19 mouse cellular contexts compared by ENCODE assay signal in genomic region chr6:138388168-138388936, GRCm38 (mm10).
DNase-seq lines count a peak whose midpoint lies in the region; ATAC-seq and TF ChIP-seq lines count a peak whose summit lies in the region.
"Had no signal": no experiment of that assay in that cellular context is flagged by ENCODE, and none has a peak within 500 bp of the region (broad histone marks: within the 10 kb centered on the region; RNA-seq: fewer than 3 reads in every experiment).

No protein-coding gene starts in this region.

- peaks cover 7% of the 10 kb centered on the region for H3K4me1 ChIP-seq in hindbrain, embryonic 13.5 days (replicated peaks)
- peaks cover 15% of the 10 kb centered on the region; the same call in 1 of the 2 replicates for H3K4me1 ChIP-seq in midbrain, embryonic 12.5 days
- 0 out of 2 replicates have a peak, but pooled peaks cover 2% of the 10 kb centered on the region for H3K4me1 ChIP-seq in neural tube, embryonic 15.5 days
- H3K4me1 ChIP-seq: intestine, embryonic 15.5 days; liver, embryonic 12.5 days; lung, embryonic 15.5 days had no signal

- 60% methylated on average over 18 of the region's 18 CpGs for WGBS in hindbrain, embryonic 13.5 days
- WGBS in midbrain, embryonic 12.5 days: 26% methylated on average over 18 of the region's 18 CpGs
- 52% methylated on average over 18 of the region's 18 CpGs for WGBS in neural tube, embryonic 15.5 days

- no peaks in the 10 kb centered on the region for H3K36me3 ChIP-seq in hindbrain, embryonic 13.5 days
- H3K36me3 ChIP-seq in midbrain, embryonic 12.5 days: no peaks in the 10 kb centered on the region
- no peaks in the 10 kb centered on the region for H3K36me3 ChIP-seq in neural tube, embryonic 15.5 days
- H3K36me3 ChIP-seq: intestine, embryonic 15.5 days; liver, embryonic 12.5 days; lung, embryonic 15.5 days had no signal

- H3K9me3 ChIP-seq in hindbrain, embryonic 13.5 days: no peaks in the 10 kb centered on the region
- H3K9me3 ChIP-seq in midbrain, embryonic 12.5 days: no peaks in the 10 kb centered on the region
- H3K9me3 ChIP-seq in neural tube, embryonic 15.5 days (replicated peaks): no peaks in the 10 kb centered on the region
- H3K9me3 ChIP-seq: intestine, embryonic 15.5 days; lung, embryonic 15.5 days had no signal

- DNase-seq in layer of hippocampus, adult 2 months (ENCODE audit: low spot score in 2 of 2): no peak
- no peak for DNase-seq in layer of hippocampus, adult 9-10 months (ENCODE audit: low spot score)
- DNase-seq in frontal cortex, postnatal 25 days (ENCODE audit: low spot score in 2 of 2): no peak
- DNase-seq in cerebellum, adult 18-20 months: no peak
- DNase-seq: adrenal gland, adult 2 months; cerebellum, postnatal 25 days; gastrocnemius, postnatal 14 days; heart, postnatal 14 days; thymus, postnatal 4 days had no signal

- H3K27me3 ChIP-seq in hindbrain, embryonic 13.5 days: no peaks in the 10 kb centered on the region
- H3K27me3 ChIP-seq in midbrain, embryonic 12.5 days: no peaks in the 10 kb centered on the region
- H3K27me3 ChIP-seq in neural tube, embryonic 15.5 days (replicated peaks): no peaks in the 10 kb centered on the region
- H3K27me3 ChIP-seq: intestine, embryonic 15.5 days; liver, embryonic 12.5 days; lung, embryonic 15.5 days had no signal

- TF ChIP-seq CTCF in layer of hippocampus, adult 2 months (conservative IDR thresholded peaks at IDR 0.05): no peak

- H3K9ac ChIP-seq in hindbrain, embryonic 13.5 days: no peak overlapping the region
- H3K9ac ChIP-seq in midbrain, embryonic 12.5 days (replicated peaks): no peak overlapping the region
- H3K9ac ChIP-seq in neural tube, embryonic 15.5 days (replicated peaks): no peak overlapping the region
- H3K9ac ChIP-seq: intestine, embryonic 15.5 days; liver, embryonic 12.5 days; lung, embryonic 15.5 days had no signal

- ATAC-seq in hindbrain, embryonic 13.5 days (ENCODE audit: low FRiP score): peak; percentile 72; the same call in 1 of the 2 replicates
- peak; percentile 81 for ATAC-seq in midbrain, embryonic 12.5 days (ENCODE audit: low FRiP score, low read depth)
- peak; percentile 38; the same call in 1 of the 2 replicates for ATAC-seq in neural tube, embryonic 15.5 days (ENCODE audit: low FRiP score)
- no peak for ATAC-seq in cerebellum, adult (ENCODE audit: insufficient number of reproducible peaks, low FRiP score, low TSS enrichment)
- ATAC-seq: CD4-positive, CD25-positive, alpha-beta regulatory T cell, adult 4 months; intestine, embryonic 15.5 days; liver, embryonic 12.5 days had no signal

- H3K27ac ChIP-seq in layer of hippocampus, adult 2 months: 0 out of 2 replicates have a peak overlapping the region, but pooled peaks have one; percentile 18
- no peak overlapping the region for H3K27ac ChIP-seq in hindbrain, embryonic 13.5 days
- H3K27ac ChIP-seq in midbrain, embryonic 12.5 days (replicated peaks): 0 out of 2 replicates have a peak overlapping the region, but pooled peaks have one; percentile 1
- H3K27ac ChIP-seq in neural tube, embryonic 15.5 days (replicated peaks): no peak overlapping the region
- H3K27ac ChIP-seq: intestine, embryonic 15.5 days; kidney, postnatal 0 days; liver, embryonic 12.5 days; lung, embryonic 15.5 days had no signal

- H3K4me2 ChIP-seq in hindbrain, embryonic 13.5 days: no peak overlapping the region
- H3K4me2 ChIP-seq in midbrain, embryonic 12.5 days (replicated peaks): no peak overlapping the region
- H3K4me2 ChIP-seq in neural tube, embryonic 15.5 days: no peak overlapping the region
- H3K4me2 ChIP-seq: intestine, embryonic 15.5 days; liver, embryonic 12.5 days; lung, embryonic 15.5 days had no signal

- no peak overlapping the region for H3K4me3 ChIP-seq in layer of hippocampus, adult 2 months
- no peak overlapping the region for H3K4me3 ChIP-seq in hindbrain, embryonic 13.5 days
- no peak overlapping the region for H3K4me3 ChIP-seq in midbrain, embryonic 12.5 days
- H3K4me3 ChIP-seq in neural tube, embryonic 15.5 days (replicated peaks): no peak overlapping the region
- H3K4me3 ChIP-seq: intestine, embryonic 15.5 days; liver, embryonic 12.5 days; lung, embryonic 15.5 days; myocyte had no signal

Comparison
In these comparisons a context has a peak if more than half of its experiments do, and no peak if none do; other contexts are left out.
1. H3K27ac ChIP-seq: peak in layer of hippocampus, adult 2 months (single experiment) and midbrain, embryonic 12.5 days (single experiment); none in hindbrain, embryonic 13.5 days (single experiment) and neural tube, embryonic 15.5 days (single experiment).